Mouse (Mus musculus) ES-Bruce4 (cell line): ENCODE measurements around the gene Ctdsp1.

Experiments
- CTCF ChIP-seq: IDR thresholded peaks from one replicate; pipeline ENCODE4 v1.8.1; 2011; ENCODE audit warnings: low read depth, low read length
- POLR2A ChIP-seq: IDR thresholded peaks from one replicate; pipeline ENCODE4 v1.8.1; 2011; ENCODE audit warnings: low read length; ENCODE audit not compliant: insufficient read depth

DNA sequence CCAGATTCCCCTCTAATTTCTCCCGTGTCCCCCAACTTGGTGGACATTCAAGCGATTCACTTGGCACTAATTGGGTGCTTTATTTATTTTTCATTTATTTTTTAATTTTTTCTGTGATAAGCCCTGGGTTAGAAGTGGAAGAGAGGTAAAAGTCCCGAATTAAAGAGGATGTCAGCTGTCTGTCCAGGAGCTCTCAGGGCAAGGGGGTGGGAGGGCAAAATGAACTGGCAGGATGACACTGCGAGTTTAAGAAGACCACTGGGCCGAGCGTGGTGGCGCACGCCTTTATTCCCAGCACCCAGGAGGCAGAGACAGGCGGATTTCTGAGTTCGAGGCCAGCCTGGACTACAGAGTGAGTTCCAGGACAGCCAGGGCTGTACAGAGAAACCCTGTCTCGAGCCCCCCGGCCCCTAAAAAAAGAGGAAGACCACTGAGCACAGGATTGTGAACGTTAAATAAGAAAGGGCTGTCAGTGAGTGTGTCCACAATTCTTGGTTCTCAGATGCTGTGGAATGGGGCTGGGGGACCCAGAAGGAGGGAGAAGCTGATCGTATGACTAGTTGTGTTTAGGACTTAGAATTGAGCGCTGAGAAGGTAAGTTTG lies 3.8 kb upstream of the Ctdsp1 start:
- TF ChIP-seq CTCF, result no peak
- TF ChIP-seq POLR2A, result no peak
